Mouse (Mus musculus): ENCODE data around the gene Apol6.

Gene Apol6

GRCm38 (mm10) chr15:77044597-77045320 is at the start of gene Apol6:
Gene Apol6, plus strand, starts transcription at chr15:77044729.
- no peak for DNase-seq (ENCODE audit: low spot score)

- DNase-seq (ENCODE audit: low spot score) = no peak
Measured at GRCm38 (mm10) chr15:76998048-76998447, 46.5 kb upstream of the Apol6 start.

DNA sequence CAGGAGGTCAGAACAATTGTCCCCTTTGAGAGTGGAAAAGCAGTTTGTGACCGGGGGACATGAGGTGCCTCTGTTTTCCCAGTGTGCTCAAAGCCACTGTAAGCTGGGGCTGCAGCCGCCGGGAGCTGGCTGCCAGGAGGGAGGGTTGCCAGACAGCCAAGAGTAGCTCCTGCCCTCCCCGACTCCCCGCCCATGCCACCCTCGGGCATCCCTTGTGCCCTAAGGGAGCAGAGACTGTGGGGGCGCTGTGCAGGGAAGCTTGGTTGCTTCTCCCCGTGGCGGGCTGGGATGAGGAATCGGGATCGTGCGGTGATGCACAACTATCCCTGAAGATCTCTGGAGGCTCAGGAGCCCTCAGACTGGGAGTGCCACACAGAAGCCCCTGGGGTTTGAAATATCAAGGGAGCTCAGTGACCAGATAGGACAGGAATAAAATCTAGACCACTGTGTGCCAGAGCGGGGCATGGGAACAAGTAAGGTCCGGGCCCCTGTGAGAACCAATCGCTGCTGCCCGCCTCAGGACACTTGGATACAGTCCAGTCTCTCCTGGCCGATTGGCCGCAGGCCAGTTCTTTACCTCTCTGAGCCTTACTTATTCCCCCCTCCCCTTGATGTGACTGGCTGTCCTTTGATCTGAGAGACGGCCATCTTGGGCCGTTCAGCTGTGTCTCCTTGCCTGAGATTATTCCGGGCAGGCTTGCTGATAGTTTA is 45.5 kb upstream of the Apol6 start:
- peak; percentile 59 for DNase-seq (ENCODE audit: low spot score)

GRCm38 (mm10) chr15:77003173-77003867 is 41.2 kb upstream of the Apol6 start:
- no peak for DNase-seq (ENCODE audit: low spot score)

DNA sequence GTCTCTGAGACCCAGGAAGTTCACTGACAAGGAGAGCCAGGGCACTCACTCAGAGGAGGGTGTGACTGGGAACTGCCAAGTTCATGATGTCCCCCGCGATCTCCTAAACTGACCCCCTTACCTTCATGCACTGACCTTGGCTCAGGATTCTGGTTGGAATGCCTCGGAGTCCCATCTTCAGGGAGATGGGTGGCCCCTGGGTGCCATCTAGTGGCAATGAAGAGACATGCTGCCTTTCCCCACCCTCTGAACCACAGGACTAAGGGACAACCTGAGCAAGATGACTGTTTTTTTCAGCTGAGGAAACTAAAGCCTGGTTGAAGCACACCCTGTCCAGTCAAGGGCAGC is 40.7 kb upstream of the Apol6 start:
- DNase-seq (ENCODE audit: low spot score) = peak; percentile 49

- DNase-seq (ENCODE audit: low spot score) = no peak
Measured at GRCm38 (mm10) chr15:77008851-77009250, 35.7 kb upstream of the Apol6 start.

- no peak for DNase-seq (ENCODE audit: low spot score)
Measured at GRCm38 (mm10) chr15:77013753-77014241, 30.7 kb upstream of the Apol6 start.

- DNase-seq (ENCODE audit: low spot score) = no peak
Measured at GRCm38 (mm10) chr15:77014431-77014830, 30.1 kb upstream of the Apol6 start.

GRCm38 (mm10) chr15:77014985-77015384 is 29.5 kb upstream of the Apol6 start:
- no peak for DNase-seq (ENCODE audit: low spot score)

GRCm38 (mm10) chr15:77016509-77016908 is 28.0 kb upstream of the Apol6 start:
- DNase-seq (ENCODE audit: low spot score) = no peak

DNA sequence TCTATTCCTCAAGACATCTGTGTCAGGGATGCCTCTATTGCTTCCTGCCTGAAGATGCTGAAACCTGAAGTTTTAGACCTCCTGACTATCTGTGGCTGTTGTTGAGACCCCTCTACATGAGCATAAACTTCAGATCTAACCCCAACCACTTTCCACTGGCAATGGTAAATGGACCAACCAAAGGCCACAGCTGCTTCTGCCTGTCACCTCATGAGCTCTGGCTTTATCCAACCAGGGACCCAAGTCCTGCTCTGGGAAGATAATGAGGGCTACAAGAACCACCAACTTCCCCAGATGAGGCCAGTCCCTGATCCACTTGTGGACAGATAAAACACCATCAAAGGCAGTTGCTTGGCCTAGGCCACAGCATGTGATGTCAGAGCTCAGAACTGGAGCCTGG is 26.6 kb upstream of the Apol6 start:
- no peak for DNase-seq (ENCODE audit: low spot score)

GRCm38 (mm10) chr15:77018740-77019340 is 25.7 kb upstream of the Apol6 start:
- DNase-seq (ENCODE audit: low spot score) = no peak

- DNase-seq (ENCODE audit: low spot score) = no peak
Measured at GRCm38 (mm10) chr15:77019533-77019932, 25.0 kb upstream of the Apol6 start.

DNA sequence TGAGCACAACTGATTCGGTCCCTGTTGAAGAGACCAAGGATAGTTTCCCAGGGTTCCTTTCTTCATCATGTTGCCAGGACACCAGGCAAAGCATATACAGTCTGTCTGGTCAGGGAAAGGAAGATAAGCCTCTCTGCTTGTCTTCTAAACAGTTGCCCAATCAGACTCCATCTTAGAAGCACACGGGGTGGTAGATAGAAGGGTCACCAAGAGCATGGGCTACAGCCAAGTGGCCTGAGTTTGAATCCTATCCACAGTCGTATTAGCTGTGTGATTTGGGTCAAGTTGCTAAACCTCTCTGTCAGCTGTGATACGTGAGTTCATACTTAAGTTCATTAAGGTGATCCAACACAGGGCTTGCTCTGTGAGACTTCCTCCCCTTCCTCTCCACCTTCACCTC is 24.4 kb upstream of the Apol6 start:
- no peak for DNase-seq (ENCODE audit: low spot score)

GRCm38 (mm10) chr15:77021056-77021455 is 23.5 kb upstream of the Apol6 start:
- no peak for DNase-seq (ENCODE audit: low spot score)

DNA sequence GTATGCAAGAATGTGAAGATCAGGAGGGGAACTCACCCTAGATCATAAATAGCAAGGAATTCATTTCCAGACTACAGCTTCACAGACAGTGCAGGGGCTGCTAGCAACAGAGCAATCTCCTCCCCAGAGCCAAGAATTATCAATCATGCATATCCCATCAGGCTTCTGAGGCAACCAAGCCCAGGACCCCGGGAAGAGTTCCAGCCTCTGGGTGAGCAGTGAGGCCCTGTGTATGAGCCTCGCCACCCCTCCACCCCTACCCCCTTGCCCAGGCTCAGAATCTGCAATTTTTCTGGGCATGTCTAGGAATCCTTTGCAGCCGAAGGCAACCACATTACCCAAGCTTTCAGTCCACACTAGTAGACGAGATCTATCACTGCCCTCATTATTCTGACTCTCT is 22.7 kb upstream of the Apol6 start:
- no peak for DNase-seq (ENCODE audit: low spot score)

DNA sequence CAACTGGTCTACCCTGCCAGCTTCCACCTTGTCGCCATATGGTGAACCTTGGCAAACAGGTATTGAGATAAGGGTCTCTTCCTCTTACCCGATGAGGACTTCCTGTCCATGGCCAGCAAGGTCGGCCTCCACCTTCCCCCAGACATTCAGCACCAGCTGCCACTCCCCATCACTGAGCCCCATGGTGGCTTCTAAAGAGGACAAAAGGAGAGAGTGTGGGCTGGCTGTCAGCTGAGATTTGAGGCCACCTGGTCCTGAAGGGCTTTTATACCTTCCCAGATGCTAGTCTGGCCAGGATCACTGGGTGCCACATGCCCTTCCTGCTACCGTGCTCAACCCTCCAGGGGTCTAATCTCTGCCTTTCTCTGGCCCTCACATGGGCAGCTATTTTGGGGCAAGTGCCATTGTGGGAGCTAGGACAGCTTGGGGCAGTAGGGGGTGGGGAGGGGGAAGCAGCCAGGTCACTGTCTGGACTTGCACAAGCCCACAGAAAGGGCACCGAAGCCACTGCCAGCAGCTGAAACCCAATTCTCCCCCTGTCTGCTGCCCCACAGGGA is 22.1 kb upstream of the Apol6 start:
- no peak for DNase-seq (ENCODE audit: low spot score)

DNA sequence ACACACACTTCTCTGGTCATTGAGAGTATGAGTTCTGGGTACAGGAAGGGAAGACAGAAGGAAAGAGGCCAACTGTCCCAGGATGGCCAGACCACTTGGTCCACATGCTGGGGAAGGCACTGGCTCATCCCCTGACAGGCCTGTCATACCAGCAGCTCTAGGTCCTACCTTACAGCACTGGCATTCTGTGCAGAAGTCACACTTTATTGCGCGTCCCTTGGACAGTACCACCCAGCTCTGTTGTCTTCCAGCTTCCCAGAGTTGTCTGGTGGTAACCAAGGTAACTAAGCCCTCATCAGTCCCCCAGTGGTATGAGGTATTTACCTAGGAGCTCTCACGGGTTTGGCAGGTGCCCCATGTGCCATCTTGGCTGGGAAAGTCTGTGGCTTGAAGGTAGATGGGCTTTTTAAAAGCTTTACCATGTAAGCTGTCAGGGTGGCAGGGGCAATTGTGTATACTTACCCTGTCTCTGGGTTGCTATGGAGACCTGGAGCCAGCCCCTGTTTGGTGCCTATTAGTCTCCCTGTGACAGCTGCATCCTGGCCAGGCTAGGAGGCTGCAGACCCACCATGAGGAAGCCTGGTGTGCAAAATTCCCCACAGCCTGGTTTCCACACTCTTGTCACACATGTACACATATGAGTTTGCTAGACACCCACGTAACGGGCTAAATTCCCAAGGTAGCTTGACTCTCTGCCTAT is 18.5 kb upstream of the Apol6 start:
- DNase-seq (ENCODE audit: low spot score) = no peak

GRCm38 (mm10) chr15:77027117-77027516 is 17.4 kb upstream of the Apol6 start:
- DNase-seq (ENCODE audit: low spot score) = no peak

- no peak for DNase-seq (ENCODE audit: low spot score)
Measured at GRCm38 (mm10) chr15:77027675-77028074, 16.9 kb upstream of the Apol6 start.

DNA sequence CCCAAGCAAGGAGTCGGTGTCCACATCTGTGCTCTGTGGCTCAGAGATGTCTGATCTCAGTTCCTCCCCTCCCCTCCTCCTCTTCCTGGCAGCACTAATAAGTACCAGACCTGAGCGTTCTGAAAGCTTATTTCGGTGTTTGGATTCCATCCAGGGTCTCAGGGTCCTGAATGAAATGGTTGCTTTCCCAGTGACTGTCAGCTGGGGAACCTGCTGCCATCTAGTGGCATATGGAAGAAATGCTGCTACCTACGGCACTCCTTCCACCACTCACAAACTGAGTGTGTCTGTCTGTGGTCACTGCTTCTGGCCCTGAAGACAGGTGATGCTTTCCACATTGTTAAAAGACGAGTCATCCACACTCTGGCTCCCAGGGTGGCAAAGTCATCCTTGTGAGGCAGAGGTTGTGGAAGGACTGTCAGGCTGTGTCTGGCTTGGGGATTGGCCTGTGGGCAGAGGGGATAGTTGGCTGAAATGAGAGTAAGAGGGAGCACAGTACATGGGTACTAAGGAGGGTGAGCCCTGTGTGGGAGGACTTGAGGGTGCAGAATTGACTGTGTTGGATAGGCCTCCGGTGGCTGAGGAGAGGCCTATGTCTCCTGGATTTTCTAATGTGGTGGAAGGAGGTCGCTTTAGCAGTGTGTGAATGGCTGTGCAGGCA is 15.1 kb upstream of the Apol6 start:
- DNase-seq (ENCODE audit: low spot score) = no peak

Data from ovary, adult 18-20 months (tissue).